13 mouse cellular contexts compared by ENCODE assay signal in the genomic region with DNA sequence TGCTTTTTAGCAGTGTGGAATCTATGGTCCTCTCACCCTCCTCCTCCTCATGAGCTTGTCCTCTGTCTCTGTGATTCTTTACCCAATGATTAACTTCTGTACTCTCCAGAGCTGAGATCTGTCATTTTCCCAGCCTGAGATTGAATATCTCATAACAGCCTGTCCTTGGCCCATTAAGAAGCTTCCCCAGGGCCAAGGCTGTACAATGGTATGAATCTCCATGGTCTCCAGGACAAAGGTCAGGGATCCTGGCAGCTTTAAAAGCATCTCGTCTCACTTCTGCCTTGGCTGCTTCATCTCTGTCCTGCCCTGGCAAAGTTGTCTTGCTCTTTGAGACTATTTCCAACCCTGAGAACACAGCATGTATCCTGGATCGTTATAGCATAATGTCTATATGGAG.
DNase-seq lines count a peak whose midpoint lies in the region; ATAC-seq and TF ChIP-seq lines count a peak whose summit lies in the region.
"Had no signal": no experiment of that assay in that cellular context is flagged by ENCODE, and none has a peak within 500 bp of the region (broad histone marks: within the 10 kb centered on the region; RNA-seq: fewer than 3 reads in every experiment).

No protein-coding gene starts in this region.

- no peak overlapping the region for H3K4me3 ChIP-seq in gastrocnemius, adult 2 months
- H3K4me3 ChIP-seq in lung, adult 2 months (replicated peaks; ENCODE audit: extremely low read depth, low read depth, low read length), result no peak overlapping the region
- H3K4me3 ChIP-seq in liver, postnatal 0 days (ENCODE audit: low read depth, low read length), result no peak overlapping the region
- H3K4me3 ChIP-seq: embryonic facial prominence, embryonic 12.5 days; neural tube, embryonic 12.5 days had no signal

- peaks cover 17% of the 10 kb centered on the region for H3K4me1 ChIP-seq in lung, adult 2 months (ENCODE audit: control insufficient read depth, insufficient read depth, low read length)
- H3K4me1 ChIP-seq in liver, postnatal 0 days (ENCODE audit: insufficient read depth), result peaks cover 15% of the 10 kb centered on the region
- H3K4me1 ChIP-seq: embryonic facial prominence, embryonic 12.5 days; neural tube, embryonic 12.5 days had no signal

- TF ChIP-seq CTCF in gastrocnemius, adult 2 months (IDR thresholded peaks at IDR 0.05), result no peak
- TF ChIP-seq CTCF in lung, adult 2 months (IDR thresholded peaks at IDR 0.05; ENCODE audit: insufficient read depth, low read length), result no peak
- TF ChIP-seq CTCF in liver, postnatal 0 days (IDR thresholded peaks at IDR 0.05; ENCODE audit: low read depth), result no peak

- no peak for DNase-seq in gastrocnemius, adult 2 months
- DNase-seq in gastrocnemius, postnatal 10 days, result no peak
- DNase-seq in lung, postnatal 36 days, result peak; percentile 56
- DNase-seq in lung, adult 2 months, result no peak
- DNase-seq in kidney, adult 9 months, result peak; percentile 92
- DNase-seq in liver, postnatal 0 days, result no peak
- no peak for DNase-seq in right cerebral cortex, postnatal 36 days (ENCODE audit: low spot score in 2 of 2)
- no peak for DNase-seq in urinary bladder, adult 18-20 months (ENCODE audit: low spot score in 2 of 2)
- DNase-seq: cerebellum, postnatal 36 days; thymus, postnatal 14 days had no signal

- ATAC-seq in liver, postnatal 0 days, result peak; percentile 12; the same call in 1 of the 2 replicates

- WGBS in lung, adult 2 months, result 67% methylated on average over 2 of the region's 2 CpGs
- 56% methylated on average over 2 of the region's 2 CpGs for WGBS in liver, postnatal 0 days (ENCODE audit: insufficient replicate concordance)

- peak overlapping the region; percentile 68 for H3K27ac ChIP-seq in gastrocnemius, adult 2 months
- peak overlapping the region; percentile 95 for H3K27ac ChIP-seq in liver, postnatal 0 days (ENCODE audit: low read depth)
- H3K27ac ChIP-seq: embryonic facial prominence, embryonic 12.5 days; hindbrain, embryonic 14.5 days; neural tube, embryonic 12.5 days had no signal

- no peak for TF ChIP-seq EP300 in liver, postnatal 0 days (IDR thresholded peaks at IDR 0.05; ENCODE audit: low read depth)

- no peaks in the 10 kb centered on the region for H3K9me3 ChIP-seq in liver, postnatal 0 days (ENCODE audit: low read length)
- H3K9me3 ChIP-seq: embryonic facial prominence, embryonic 12.5 days; neural tube, embryonic 12.5 days had no signal

- no peaks in the 10 kb centered on the region for H3K27me3 ChIP-seq in liver, postnatal 0 days (ENCODE audit: insufficient read depth, low read length)
- H3K27me3 ChIP-seq: embryonic facial prominence, embryonic 12.5 days; neural tube, embryonic 12.5 days had no signal

- no peaks in the 10 kb centered on the region for H3K36me3 ChIP-seq in liver, postnatal 0 days (replicated peaks; ENCODE audit: insufficient read depth, low read length)
- H3K36me3 ChIP-seq: embryonic facial prominence, embryonic 12.5 days; neural tube, embryonic 12.5 days had no signal

- no peak overlapping the region for H3K4me2 ChIP-seq in liver, postnatal 0 days (ENCODE audit: low read depth, low read length)
- H3K4me2 ChIP-seq: embryonic facial prominence, embryonic 12.5 days; hindbrain, embryonic 14.5 days; neural tube, embryonic 12.5 days had no signal

- intact Hi-C loops in gastrocnemius, adult 2 months (cut with DNase I), result no loop called here

- H3K9ac ChIP-seq in liver, postnatal 0 days (replicated peaks), result no peak overlapping the region
- H3K9ac ChIP-seq: embryonic facial prominence, embryonic 12.5 days; hindbrain, embryonic 14.5 days; neural tube, embryonic 12.5 days had no signal

- no peak for TF ChIP-seq POLR2A in lung, adult 2 months (IDR thresholded peaks at IDR 0.05; ENCODE audit: borderline replicate concordance, extremely low read depth, low read depth, low read length)

Comparison
In these comparisons a context has a peak if more than half of its experiments do, and no peak if none do; other contexts are left out.
1. DNase-seq: peak in lung, postnatal 36 days (single experiment) and kidney, adult 9 months (single experiment); none in gastrocnemius, adult 2 months (single experiment), gastrocnemius, postnatal 10 days (single experiment), lung, adult 2 months (single experiment), liver, postnatal 0 days (single experiment), right cerebral cortex, postnatal 36 days (0 of 2) and urinary bladder, adult 18-20 months (0 of 2).